Mouse (Mus musculus) lung, adult 2 months (tissue): Measurements from ENCODE around the gene Trip10.

Experiments
- CTCF ChIP-seq: fragments of 200-500 bp; IDR thresholded peaks from 2 replicates; pipeline ENCODE4 v1.5.1; 2011; ENCODE audit warnings: mild to moderate bottlenecking, low read length, control low read depth; ENCODE audit not compliant: insufficient read depth
- POLR2A ChIP-seq: fragments of 200-500 bp; IDR thresholded peaks from 2 replicates; pipeline ENCODE4 v1.6.1; 2011; ENCODE audit warnings: low read depth, mild to moderate bottlenecking, control low read depth, low read length, borderline replicate concordance; ENCODE audit errors: extremely low read depth

DNA sequence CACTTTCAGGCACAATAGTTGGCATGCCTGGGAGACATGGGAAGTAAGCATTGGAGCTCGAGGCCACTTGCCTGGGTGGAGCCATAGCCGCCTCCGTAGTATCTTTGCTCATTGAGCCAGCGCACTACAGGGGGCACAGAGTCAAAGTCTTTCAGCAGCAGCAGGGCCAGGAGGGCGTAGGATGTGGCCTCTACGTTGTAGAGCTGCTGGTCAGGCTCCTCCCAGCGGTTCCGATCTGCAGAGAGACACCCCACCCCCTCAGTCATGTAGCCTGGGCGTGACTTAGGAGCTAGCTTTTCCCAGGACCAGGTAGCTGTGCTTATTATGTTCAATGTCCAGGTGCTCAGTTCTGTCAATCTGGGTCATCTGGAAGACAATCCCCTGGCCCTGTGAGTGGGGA is 37.8 kb upstream of the Trip10 start:
- TF ChIP-seq POLR2A, result no peak
- no peak for TF ChIP-seq CTCF
